22 mouse cellular contexts compared by ENCODE assay signal in genomic region chr3:97353803-97354202, GRCm38 (mm10). TPM values are rescaled to one million over a fixed set of nuclear protein-coding genes. Genes with fewer than 3 reads are reported as not detected.
DNase-seq lines count a peak whose midpoint lies in the region; ATAC-seq and TF ChIP-seq lines count a peak whose summit lies in the region.
"Had no signal": no experiment of that assay in that cellular context is flagged by ENCODE, and none has a peak within 500 bp of the region (broad histone marks: within the 10 kb centered on the region; RNA-seq: fewer than 3 reads in every experiment).

No protein-coding gene starts in this region.

- no peak overlapping the region for H3K4me2 ChIP-seq in heart, embryonic 12.5 days
- H3K4me2 ChIP-seq in lung, embryonic 16.5 days (ENCODE audit: low read depth, low read length) = no peak overlapping the region
- no peak overlapping the region for H3K4me2 ChIP-seq in midbrain, embryonic 11.5 days

- H3K9ac ChIP-seq in heart, embryonic 12.5 days = no peak overlapping the region
- no peak overlapping the region for H3K9ac ChIP-seq in heart, adult 2 months (ENCODE audit: low read depth, low read length)
- no peak overlapping the region for H3K9ac ChIP-seq in lung, embryonic 16.5 days (ENCODE audit: low read length)
- no peak overlapping the region for H3K9ac ChIP-seq in midbrain, embryonic 11.5 days (ENCODE audit: low read length)

- H3K4me3 ChIP-seq in heart, embryonic 12.5 days = no peak overlapping the region
- H3K4me3 ChIP-seq in heart, embryonic 10.5 days = no peak overlapping the region
- H3K4me3 ChIP-seq in heart, adult 2 months = no peak overlapping the region
- H3K4me3 ChIP-seq in lung, embryonic 16.5 days (ENCODE audit: low read length) = no peak overlapping the region
- no peak overlapping the region for H3K4me3 ChIP-seq in midbrain, embryonic 11.5 days (ENCODE audit: low read depth, low read length)
- no peak overlapping the region for H3K4me3 ChIP-seq in midbrain, embryonic 10.5 days

- DNase-seq in heart, adult 11 months = peak; percentile 74
- peak; percentile 58 for DNase-seq in heart, embryonic 10.5 days (ENCODE audit: low spot score)
- DNase-seq in heart, adult 2 months = no peak
- no peak for DNase-seq in lung, adult 18-20 months
- peak; percentile 10 for DNase-seq in midbrain, embryonic 11.5 days (ENCODE audit: low spot score, missing footprints)
- DNase-seq in midbrain, embryonic 10.5 days (ENCODE audit: low spot score) = no peak
- DNase-seq: adrenal gland, adult 2 months; adrenal gland, adult 8-10 months; adrenal gland, postnatal 10 days; adrenal gland, postnatal 14 days; adrenal gland, postnatal 25 days; adrenal gland, postnatal 36 days; B cell, adult 2 months; cerebellum, adult 11 months; cerebellum, adult 11-12 months had no signal

- WGBS in heart, embryonic 12.5 days = 60% methylated on average over 6 of the region's 6 CpGs
- 61% methylated on average over 6 of the region's 6 CpGs for WGBS in heart, embryonic 10.5 days
- 54% methylated on average over 6 of the region's 6 CpGs for WGBS in heart, adult 2 months
- WGBS in lung, embryonic 16.5 days = 54% methylated on average over 6 of the region's 6 CpGs
- WGBS in midbrain, embryonic 11.5 days = 76% methylated on average over 6 of the region's 6 CpGs
- 82% methylated on average over 6 of the region's 6 CpGs for WGBS in midbrain, embryonic 10.5 days

- no peaks in the 10 kb centered on the region for H3K4me1 ChIP-seq in heart, embryonic 12.5 days (replicated peaks)
- no peaks in the 10 kb centered on the region for H3K4me1 ChIP-seq in heart, embryonic 10.5 days
- no peaks in the 10 kb centered on the region for H3K4me1 ChIP-seq in heart, adult 2 months (ENCODE audit: control insufficient read depth, insufficient read depth, low read length)
- H3K4me1 ChIP-seq in lung, embryonic 16.5 days (replicated peaks; ENCODE audit: control insufficient read depth, insufficient read depth, low read length) = no peaks in the 10 kb centered on the region
- H3K4me1 ChIP-seq in midbrain, embryonic 11.5 days (ENCODE audit: control insufficient read depth, insufficient read depth, low read length) = no peaks in the 10 kb centered on the region
- H3K4me1 ChIP-seq in midbrain, embryonic 10.5 days = peaks cover 6% of the 10 kb centered on the region

- H3K27me3 ChIP-seq in heart, embryonic 12.5 days (replicated peaks) = no peaks in the 10 kb centered on the region
- no peaks in the 10 kb centered on the region for H3K27me3 ChIP-seq in heart, embryonic 10.5 days (ENCODE audit: insufficient read depth, poor library complexity, severe bottlenecking)
- H3K27me3 ChIP-seq in heart, adult 2 months (ENCODE audit: control insufficient read depth, insufficient read depth, low read length) = no peaks in the 10 kb centered on the region
- H3K27me3 ChIP-seq in lung, embryonic 16.5 days (ENCODE audit: control insufficient read depth, insufficient read depth, low read depth, low read length) = no peaks in the 10 kb centered on the region
- H3K27me3 ChIP-seq in midbrain, embryonic 11.5 days (ENCODE audit: control insufficient read depth, insufficient read depth, low read length) = no peaks in the 10 kb centered on the region
- H3K27me3 ChIP-seq in midbrain, embryonic 10.5 days (ENCODE audit: low read depth, poor library complexity, severe bottlenecking) = no peaks in the 10 kb centered on the region
- H3K27me3 ChIP-seq: CH12.LX had no signal

- intact Hi-C loops in heart, adult 2 months (cut with DNase I) = no loop called here

- H3K27ac ChIP-seq in heart, embryonic 12.5 days (ENCODE audit: poor library complexity, severe bottlenecking) = no peak overlapping the region
- H3K27ac ChIP-seq in heart, embryonic 10.5 days = no peak overlapping the region
- no peak overlapping the region for H3K27ac ChIP-seq in heart, adult 2 months
- H3K27ac ChIP-seq in lung, embryonic 16.5 days (ENCODE audit: low read length) = no peak overlapping the region
- no peak overlapping the region for H3K27ac ChIP-seq in midbrain, embryonic 11.5 days (ENCODE audit: low read depth, low read length)
- no peak overlapping the region for H3K27ac ChIP-seq in midbrain, embryonic 10.5 days (replicated peaks)

- no peak for TF ChIP-seq POLR2A in heart, adult 2 months (IDR thresholded peaks at IDR 0.05; ENCODE audit: insufficient read depth, low read depth, low read length)

- H3K36me3 ChIP-seq in heart, embryonic 12.5 days = no peaks in the 10 kb centered on the region
- no peaks in the 10 kb centered on the region for H3K36me3 ChIP-seq in heart, embryonic 10.5 days
- H3K36me3 ChIP-seq in heart, adult 2 months (ENCODE audit: control insufficient read depth, insufficient read depth, low read length) = no peaks in the 10 kb centered on the region
- no peaks in the 10 kb centered on the region for H3K36me3 ChIP-seq in lung, embryonic 16.5 days (ENCODE audit: control insufficient read depth, insufficient read depth, low read length)
- H3K36me3 ChIP-seq in midbrain, embryonic 11.5 days (ENCODE audit: control insufficient read depth, insufficient read depth, low read length) = no peaks in the 10 kb centered on the region
- H3K36me3 ChIP-seq in midbrain, embryonic 10.5 days = no peaks in the 10 kb centered on the region
- H3K36me3 ChIP-seq: G1E had no signal

- no peak for TF ChIP-seq CTCF in heart, adult 2 months (IDR thresholded peaks at IDR 0.05)

- no peaks in the 10 kb centered on the region for H3K79me2 ChIP-seq in heart, adult 2 months (replicated peaks; ENCODE audit: control insufficient read depth, insufficient read depth, low read length)

- TF ChIP-seq EP300 in heart, adult 2 months (IDR thresholded peaks at IDR 0.05; ENCODE audit: insufficient read depth, low read depth, low read length) = no peak

- no peak for ATAC-seq in heart, embryonic 12.5 days (ENCODE audit: insufficient number of reproducible peaks, low FRiP score)
- ATAC-seq in lung, embryonic 16.5 days (ENCODE audit: low read depth) = peak; percentile 36; the same call in 1 of the 2 replicates
- ATAC-seq in midbrain, embryonic 11.5 days (ENCODE audit: low FRiP score) = no peak
- ATAC-seq: activated CD4-positive, CD25-positive, alpha-beta regulatory T cell, adult 4 months; CD4-positive, CD25-positive, alpha-beta regulatory T cell, adult 4 months; Patski had no signal

- H3K9me3 ChIP-seq in heart, embryonic 12.5 days (replicated peaks) = no peaks in the 10 kb centered on the region
- H3K9me3 ChIP-seq in heart, embryonic 10.5 days = no peaks in the 10 kb centered on the region
- no peaks in the 10 kb centered on the region for H3K9me3 ChIP-seq in lung, embryonic 16.5 days (ENCODE audit: control insufficient read depth, low read length)
- no peaks in the 10 kb centered on the region for H3K9me3 ChIP-seq in midbrain, embryonic 11.5 days (ENCODE audit: control insufficient read depth, low read length)
- no peaks in the 10 kb centered on the region for H3K9me3 ChIP-seq in midbrain, embryonic 10.5 days (replicated peaks)
- H3K9me3 ChIP-seq: G1E had no signal

RNA-seq across cellular contexts. Expression of gene Bcl9, which starts 56.1 kb away (rescaled TPM):
- polyA plus RNA-seq in heart, embryonic 12.5 days (2016; fragmentation: Nextera tagmentation; extraction: Ambion mirVana) = 38.6 and 40.7 TPM in 2 replicates
- polyA plus RNA-seq in heart, embryonic 10.5 days (2016; fragmentation: Nextera tagmentation; extraction: Ambion mirVana) = 37.2 and 45.9 TPM in 2 replicates
- 10 to 100 TPM; 14.3 to 22.4 TPM for total RNA-seq in heart, adult 2 months (2021)
- polyA plus RNA-seq in heart, adult 2 months (2012; rRNA removed) = 15.3 and 18.0 TPM in 2 replicates
- 42.2 and 45.4 TPM in 2 replicates for polyA plus RNA-seq in lung, embryonic 16.5 days (2015; fragmentation: Nextera tagmentation; extraction: Ambion mirVana)
- polyA plus RNA-seq in midbrain, embryonic 11.5 days (2014; fragmentation: Nextera tagmentation; extraction: Ambion mirVana) = 59.8 and 60.3 TPM in 2 replicates
- 47.2 and 56.2 TPM in 2 replicates for polyA plus RNA-seq in midbrain, embryonic 10.5 days (2016; fragmentation: Nextera tagmentation; extraction: Ambion mirVana)

Comparison
In these comparisons a context has a peak if more than half of its experiments do, and no peak if none do; other contexts are left out.
1. DNase-seq: peak in heart, adult 11 months (single experiment), heart, embryonic 10.5 days (single experiment) and midbrain, embryonic 11.5 days (single experiment); none in heart, adult 2 months (0 of 2), lung, adult 18-20 months (0 of 2) and midbrain, embryonic 10.5 days (single experiment).